Mouse (Mus musculus): ENCODE results near the gene Gm20388. TPM values are rescaled to one million over a fixed set of nuclear protein-coding genes. Genes with fewer than 3 reads are reported as not detected.

The Gm20388 gene
- polyA plus RNA-seq, 1 experiment from 2014 or later, result 12.4 TPM

- ATAC-seq, result peak; percentile 97
- peak within 1 kb of the TSS; percentile 60 for H3K4me3 ChIP-seq (ENCODE audit: low read length)
- H3K27ac ChIP-seq (ENCODE audit: low read depth, low read length), result peak within 1 kb of the TSS; percentile 81
- peaks cover 16% of the 10 kb centered on the region for H3K4me1 ChIP-seq (ENCODE audit: control insufficient read depth, insufficient read depth, low read depth, low read length)
- no peaks in the 10 kb centered on the region for H3K9me3 ChIP-seq (ENCODE audit: control insufficient read depth, low read length)
- H3K9ac ChIP-seq (ENCODE audit: low read depth, low read length), result peak within 1 kb of the TSS; percentile 71
- H3K36me3 ChIP-seq (ENCODE audit: control insufficient read depth, insufficient read depth, low read length), result no peaks in the 10 kb centered on the region
- WGBS, result under 1% methylated on average over 68 of the region's 68 CpGs
- peak within 1 kb of the TSS; percentile 92 for H3K4me2 ChIP-seq (ENCODE audit: low read length)
- H3K27me3 ChIP-seq (replicated peaks; ENCODE audit: control insufficient read depth, insufficient read depth, low read length), result no peaks in the 10 kb centered on the region
These were observed 1918.6 kb downstream of the Gm20388 start, which contains the start of gene Klhdc4 for GRCm38 (mm10) chr8:121829048-121829776. TSS of gene Klhdc4 (minus strand) at chr8:121829569.

GRCm38 (mm10) chr8:121829777-121830362, 1919.2 kb downstream of the Gm20388 start:
- peak; percentile 84 for ATAC-seq
- H3K27me3 ChIP-seq (replicated peaks; ENCODE audit: control insufficient read depth, insufficient read depth, low read length), result no peaks in the 10 kb centered on the region
- peak overlapping the region; percentile 81 for H3K27ac ChIP-seq (ENCODE audit: low read depth, low read length)
- peak overlapping the region; percentile 92 for H3K4me2 ChIP-seq (ENCODE audit: low read length)
- WGBS, result 14% methylated on average over 18 of the region's 18 CpGs
- peak overlapping the region; percentile 71 for H3K9ac ChIP-seq (ENCODE audit: low read depth, low read length)
- H3K9me3 ChIP-seq (ENCODE audit: control insufficient read depth, low read length), result no peaks in the 10 kb centered on the region
- H3K36me3 ChIP-seq (ENCODE audit: control insufficient read depth, insufficient read depth, low read length), result no peaks in the 10 kb centered on the region
- H3K4me3 ChIP-seq (ENCODE audit: low read length), result peak overlapping the region; percentile 60
- H3K4me1 ChIP-seq (ENCODE audit: control insufficient read depth, insufficient read depth, low read depth, low read length), result peaks cover 16% of the 10 kb centered on the region

- Histone ChIP-seq H3K36me3 (ENCODE audit: control insufficient read depth, insufficient read depth, low read length) (no peaks in the 10 kb centered on the region), H3K4me3 (ENCODE audit: low read length) (no peak overlapping the region), H3K4me2 (ENCODE audit: low read length) (no peak overlapping the region; the same call in 1 of the 2 replicates), H3K9me3 (ENCODE audit: control insufficient read depth, low read length) (no peaks in the 10 kb centered on the region), H3K27ac (ENCODE audit: low read depth, low read length) (no peak overlapping the region), H3K4me1 (ENCODE audit: control insufficient read depth, insufficient read depth, low read depth, low read length) (peaks cover 16% of the 10 kb centered on the region), H3K9ac (ENCODE audit: low read depth, low read length) (peak overlapping the region; percentile 35; the same call in 1 of the 2 replicates), H3K27me3 (replicated peaks; ENCODE audit: control insufficient read depth, insufficient read depth, low read length) (no peaks in the 10 kb centered on the region)
- ATAC-seq, result no peak
- WGBS, result 81% methylated on average over 2 of the region's 2 CpGs
These were observed 1921.4 kb downstream of the Gm20388 start for GRCm38 (mm10) chr8:121832061-121832460.

GRCm38 (mm10) chr8:121832503-121832902, 1921.9 kb downstream of the Gm20388 start:
- H3K36me3 ChIP-seq (ENCODE audit: control insufficient read depth, insufficient read depth, low read length), result no peaks in the 10 kb centered on the region
- no peak overlapping the region; the same call in 1 of the 2 replicates for H3K4me2 ChIP-seq (ENCODE audit: low read length)
- H3K4me3 ChIP-seq (ENCODE audit: low read length), result no peak overlapping the region
- H3K4me1 ChIP-seq (ENCODE audit: control insufficient read depth, insufficient read depth, low read depth, low read length), result peaks cover 16% of the 10 kb centered on the region
- no peaks in the 10 kb centered on the region for H3K27me3 ChIP-seq (replicated peaks; ENCODE audit: control insufficient read depth, insufficient read depth, low read length)
- no peak overlapping the region for H3K27ac ChIP-seq (ENCODE audit: low read depth, low read length)
- no peaks in the 10 kb centered on the region for H3K9me3 ChIP-seq (ENCODE audit: control insufficient read depth, low read length)
- peak overlapping the region; percentile 35; the same call in 1 of the 2 replicates for H3K9ac ChIP-seq (ENCODE audit: low read depth, low read length)
- 17% methylated on average over 6 of the region's 6 CpGs for WGBS
- ATAC-seq, result no peak

- Histone ChIP-seq H3K4me1 (ENCODE audit: control insufficient read depth, insufficient read depth, low read depth, low read length) (no peaks in the 10 kb centered on the region), H3K27ac (ENCODE audit: low read depth, low read length) (no peak overlapping the region), H3K27me3 (replicated peaks; ENCODE audit: control insufficient read depth, insufficient read depth, low read length) (no peaks in the 10 kb centered on the region), H3K9ac (ENCODE audit: low read depth, low read length) (no peak overlapping the region), H3K36me3 (ENCODE audit: control insufficient read depth, insufficient read depth, low read length) (no peaks in the 10 kb centered on the region), H3K4me3 (ENCODE audit: low read length) (no peak overlapping the region), H3K4me2 (ENCODE audit: low read length) (no peak overlapping the region), H3K9me3 (ENCODE audit: control insufficient read depth, low read length) (no peaks in the 10 kb centered on the region)
- ATAC-seq, result peak; percentile 24; the same call in 1 of the 2 replicates
- 50% methylated on average over 8 of the region's 8 CpGs for WGBS
These were observed 1930.6 kb downstream of the Gm20388 start for GRCm38 (mm10) chr8:121841242-121841641.

GRCm38 (mm10) chr8:121842064-121842955, 1931.7 kb downstream of the Gm20388 start:
- H3K4me2 ChIP-seq (ENCODE audit: low read length), result no peak overlapping the region
- WGBS, result 91% methylated on average over 8 of the region's 8 CpGs

GRCm38 (mm10) chr8:121843184-121843733, 1932.6 kb downstream of the Gm20388 start:
- WGBS, result 83% methylated on average over 3 of the region's 3 CpGs
- Histone ChIP-seq H3K27ac (ENCODE audit: low read depth, low read length) (no peak overlapping the region), H3K9ac (ENCODE audit: low read depth, low read length) (no peak overlapping the region), H3K9me3 (ENCODE audit: control insufficient read depth, low read length) (no peaks in the 10 kb centered on the region), H3K36me3 (ENCODE audit: control insufficient read depth, insufficient read depth, low read length) (no peaks in the 10 kb centered on the region), H3K4me2 (ENCODE audit: low read length) (no peak overlapping the region), H3K4me3 (ENCODE audit: low read length) (no peak overlapping the region), H3K27me3 (replicated peaks; ENCODE audit: control insufficient read depth, insufficient read depth, low read length) (no peaks in the 10 kb centered on the region), H3K4me1 (ENCODE audit: control insufficient read depth, insufficient read depth, low read depth, low read length) (no peaks in the 10 kb centered on the region)
- ATAC-seq, result no peak

More at GRCm38 (mm10) chr8:121842064-121842955, 1931.7 kb downstream of the Gm20388 start:
- H3K27ac ChIP-seq (ENCODE audit: low read depth, low read length), result no peak overlapping the region
- H3K36me3 ChIP-seq (ENCODE audit: control insufficient read depth, insufficient read depth, low read length), result no peaks in the 10 kb centered on the region
- H3K27me3 ChIP-seq (replicated peaks; ENCODE audit: control insufficient read depth, insufficient read depth, low read length), result no peaks in the 10 kb centered on the region
- H3K9me3 ChIP-seq (ENCODE audit: control insufficient read depth, low read length), result no peaks in the 10 kb centered on the region
- no peak overlapping the region for H3K9ac ChIP-seq (ENCODE audit: low read depth, low read length)
- ATAC-seq, result no peak
- H3K4me1 ChIP-seq (ENCODE audit: control insufficient read depth, insufficient read depth, low read depth, low read length), result no peaks in the 10 kb centered on the region
- no peak overlapping the region for H3K4me3 ChIP-seq (ENCODE audit: low read length)

- no peak for ATAC-seq
- no peak overlapping the region for H3K4me3 ChIP-seq (ENCODE audit: low read length)
- no peak overlapping the region for H3K9ac ChIP-seq (ENCODE audit: low read depth, low read length)
- WGBS, result 24% methylated on average over 6 of the region's 7 CpGs
- no peaks in the 10 kb centered on the region for H3K9me3 ChIP-seq (ENCODE audit: control insufficient read depth, low read length)
- H3K27me3 ChIP-seq (replicated peaks; ENCODE audit: control insufficient read depth, insufficient read depth, low read length), result peaks cover 4% of the 10 kb centered on the region; the same call in 1 of the 2 replicates
- H3K27ac ChIP-seq (ENCODE audit: low read depth, low read length), result no peak overlapping the region
- no peak overlapping the region for H3K4me2 ChIP-seq (ENCODE audit: low read length)
- H3K4me1 ChIP-seq (ENCODE audit: control insufficient read depth, insufficient read depth, low read depth, low read length), result no peaks in the 10 kb centered on the region
- no peaks in the 10 kb centered on the region for H3K36me3 ChIP-seq (ENCODE audit: control insufficient read depth, insufficient read depth, low read length)
These were observed 1934.1 kb downstream of the Gm20388 start for GRCm38 (mm10) chr8:121844765-121845164.
